Mouse (Mus musculus) heart, embryonic 14.5 days (tissue): ENCODE results near the gene Gsc. TPM values are rescaled to one million over a fixed set of nuclear protein-coding genes. Genes with fewer than 3 reads are reported as not detected.

Experiments
- polyA plus RNA-seq: library from polyadenylated mRNA; unstranded; fragments of >200 nt; fragmentation: Nextera tagmentation; extraction: Ambion mirVana; gene quantifications from 2 replicates; pipeline ENCODE4 v1.2.1, GENCODE M21; 2014

The Gsc gene
- polyA plus RNA-seq, 1 experiment from 2014 or later = not detected

Other genes with a start within 250 kb of the Gsc start
- gene Serpina3g, start 237.1 kb downstream of the Gsc start, polyA plus RNA-seq = 2.4 and 3.7 TPM in 2 replicates
- gene Serpina3i, start 210.2 kb downstream of the Gsc start, polyA plus RNA-seq = 0.53 TPM in 1 of 2 replicates, not detected in the other
- gene Serpina3j, start 158.8 kb downstream of the Gsc start, polyA plus RNA-seq = not detected in 2 replicates
- not detected in 2 replicates for gene Serpina3k, start 134.8 kb downstream of the Gsc start, polyA plus RNA-seq
- gene Serpina3m, start 134.8 kb downstream of the Gsc start, polyA plus RNA-seq = not detected in 2 replicates
- gene Serpina3n, start 66.6 kb downstream of the Gsc start, polyA plus RNA-seq = 0.16 and 0.28 TPM in 2 replicates